Mouse (Mus musculus) activated CD4-positive, CD25-positive, alpha-beta regulatory T cell, adult 9 weeks (primary cell): ENCODE measurements around the gene Olfr481. TPM values are rescaled to one million over a fixed set of nuclear protein-coding genes. Genes with fewer than 3 reads are reported as not detected.

Experiments
- polyA plus RNA-seq: library from polyadenylated mRNA; unstranded; fragments of 100-300 nt; shearing (Covaris generic); gene quantifications from one replicate; pipeline ENCODE4 v1.2.1, GENCODE M21; 2017

Olfr481 gene
- polyA plus RNA-seq: not detected

DNA sequence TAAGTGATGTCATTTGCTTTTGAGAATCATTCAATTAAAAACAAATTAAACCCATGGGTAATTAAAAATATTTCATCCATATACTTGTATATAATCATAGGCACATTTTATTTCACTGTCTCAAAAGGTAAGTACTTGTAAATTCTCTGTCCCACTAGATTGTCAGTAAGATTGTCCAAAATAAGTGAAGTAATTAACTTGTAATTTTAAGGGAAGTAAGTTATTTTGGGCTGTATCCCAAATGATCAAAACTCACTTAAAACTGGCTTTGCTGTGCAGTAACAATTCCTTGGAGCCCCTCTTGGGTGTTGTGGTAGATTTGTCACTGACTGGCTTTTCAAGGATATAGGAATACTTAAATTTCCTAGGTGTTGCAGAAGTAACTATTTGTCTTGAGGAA lies at the start of gene Olfr481:
Olfr481 (plus strand) TSS at position 301 of the 400 bp plus-strand sequence.

DNA sequence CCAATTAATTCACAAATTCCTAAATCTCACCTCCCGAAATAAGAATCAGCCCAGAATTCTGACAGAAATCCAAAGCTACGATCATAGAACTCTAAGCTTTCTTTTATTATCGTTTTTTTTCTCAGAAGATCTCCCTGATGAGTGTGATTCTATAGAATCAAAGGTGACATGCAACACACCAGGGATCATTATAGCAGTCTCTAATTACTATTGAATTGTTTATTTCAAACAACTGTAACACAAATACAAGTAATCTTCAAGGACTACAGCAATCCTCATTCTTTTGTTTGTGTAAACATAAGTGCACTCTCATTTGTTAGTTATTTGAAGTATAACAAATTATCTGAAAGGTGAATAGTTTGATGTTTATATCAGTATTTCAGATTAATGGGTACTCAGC lies 45.8 kb upstream of the Olfr481 start, which contains the start of gene Olfr478:
Olfr478 (minus strand) TSS at position 101 of the 400 bp plus-strand sequence.

DNA sequence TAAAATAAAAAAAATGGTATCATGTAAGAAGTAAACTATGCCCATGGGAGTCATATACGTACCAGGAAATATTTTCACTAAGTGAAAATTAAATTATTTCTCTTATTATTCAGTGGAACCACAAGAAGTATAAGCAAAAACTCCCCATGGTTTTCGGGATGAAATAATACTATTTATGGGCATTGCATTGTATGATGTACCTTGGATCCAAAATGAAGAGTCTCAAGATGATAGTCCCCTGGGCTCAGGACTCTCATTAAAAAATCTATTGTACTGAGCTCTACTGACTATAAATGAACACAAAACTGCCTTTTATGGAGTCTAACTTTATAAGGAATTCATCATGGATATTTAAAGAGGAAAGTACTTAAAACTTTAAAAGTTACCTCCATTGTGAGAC lies 29.3 kb upstream of the Olfr481 start, which contains the start of gene Olfr479:
Olfr479 (plus strand) TSS at position 301 of the 400 bp plus-strand sequence.

DNA sequence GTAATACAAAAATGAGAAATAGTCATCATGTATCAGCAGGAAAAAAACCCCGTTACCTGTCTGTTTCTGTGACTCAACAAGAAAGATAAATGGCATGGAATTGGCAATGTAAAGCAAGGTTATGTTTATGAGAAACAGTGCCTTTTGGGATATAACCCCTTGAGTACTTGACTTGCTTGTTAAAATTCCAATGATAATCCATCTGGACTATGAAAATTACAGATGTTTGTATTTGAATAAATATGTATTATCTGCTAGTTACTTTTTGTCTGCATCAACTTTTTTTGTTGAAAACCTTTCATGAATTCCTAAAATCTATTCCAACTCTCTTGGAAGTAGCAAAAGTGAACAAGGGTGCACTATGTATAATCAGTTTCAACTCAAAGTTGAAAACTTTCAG lies 12.4 kb upstream of the Olfr481 start, which contains the start of gene Olfr480:
Olfr480 (minus strand) TSS at position 101 of the 400 bp plus-strand sequence.

DNA sequence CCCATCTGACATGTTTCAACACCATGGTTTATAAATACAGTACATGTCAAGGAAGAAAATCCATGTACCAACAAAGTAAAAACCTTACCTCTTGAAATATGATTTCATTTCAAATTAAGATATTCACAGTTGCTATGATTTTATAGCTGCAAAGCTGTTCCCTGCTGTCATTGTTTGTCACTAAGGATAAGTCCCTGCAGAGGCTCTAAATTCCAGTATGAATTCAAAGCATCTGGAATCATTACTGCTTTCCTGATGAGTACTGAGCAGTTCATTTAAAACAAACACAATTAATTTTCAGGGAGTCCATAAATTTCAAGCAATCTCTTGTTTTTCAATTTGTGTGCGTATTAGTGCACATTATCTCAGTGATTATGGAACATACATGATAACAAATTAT lies 17.8 kb downstream of the Olfr481 start, which contains the start of gene Olfr482:
Olfr482 (minus strand) TSS at position 101 of the 400 bp plus-strand sequence.

DNA sequence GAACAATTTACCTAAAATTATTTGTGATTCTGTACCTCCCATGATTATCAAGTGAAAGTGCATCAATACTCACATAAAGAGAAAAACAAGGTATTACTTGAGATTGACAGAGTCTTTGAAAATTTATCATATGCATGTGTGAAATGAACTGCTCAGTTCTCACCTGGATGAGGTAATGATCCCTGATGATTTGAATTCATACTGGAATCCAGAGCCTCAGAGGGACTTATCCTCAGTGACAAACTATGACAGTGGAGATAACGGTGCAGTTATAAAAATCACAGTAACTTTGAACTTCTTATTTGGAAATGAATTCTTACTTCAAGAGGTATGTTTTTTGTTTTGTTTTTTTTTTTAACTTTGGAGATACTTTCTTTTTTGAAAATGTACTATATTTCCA lies 20.9 kb downstream of the Olfr481 start, which contains the start of gene Olfr483:
Olfr483 (plus strand) TSS at position 301 of the 400 bp plus-strand sequence.

DNA sequence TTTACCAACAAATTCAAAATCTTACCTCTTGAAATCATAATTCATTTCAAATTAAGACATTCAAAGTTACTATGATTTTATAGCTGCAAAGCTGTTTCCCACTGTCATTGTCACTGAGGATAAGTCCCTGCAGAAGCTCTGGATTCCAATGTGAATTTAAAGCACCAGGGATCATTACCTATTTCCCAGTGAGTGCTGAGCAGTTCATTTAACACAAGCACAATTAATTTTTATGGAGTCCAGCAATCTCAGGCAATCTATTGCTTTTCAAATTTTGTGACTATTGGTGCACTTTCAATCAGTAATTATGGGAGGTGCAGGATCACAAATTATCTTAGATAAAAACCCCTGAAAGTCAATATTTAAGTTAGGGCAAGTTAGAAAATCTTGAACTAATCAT lies 47.7 kb downstream of the Olfr481 start, which contains the start of gene Olfr484:
Olfr484 (minus strand) TSS at position 101 of the 400 bp plus-strand sequence.

Other genes with a start within 250 kb of the Olfr481 start
- not detected for gene Olfr470, start 232.4 kb upstream of the Olfr481 start, polyA plus RNA-seq
- not detected for gene Olfr472, start 182.0 kb upstream of the Olfr481 start, polyA plus RNA-seq
- gene Olfr473, start 149.4 kb upstream of the Olfr481 start, polyA plus RNA-seq: not detected
- gene Olfr474, start 125.2 kb upstream of the Olfr481 start, polyA plus RNA-seq: not detected
- gene Olfr476, start 115.1 kb upstream of the Olfr481 start, polyA plus RNA-seq: not detected
- not detected for gene Olfr477, start 93.2 kb upstream of the Olfr481 start, polyA plus RNA-seq
- not detected for gene Olfr478, start 45.9 kb upstream of the Olfr481 start, polyA plus RNA-seq
- not detected for gene Olfr479, start 29.2 kb upstream of the Olfr481 start, polyA plus RNA-seq
- gene Olfr480, start 12.5 kb upstream of the Olfr481 start, polyA plus RNA-seq: not detected
- gene Olfr482, start 17.7 kb downstream of the Olfr481 start, polyA plus RNA-seq: not detected
- not detected for gene Olfr483, start 21.0 kb downstream of the Olfr481 start, polyA plus RNA-seq
- gene Olfr484, start 47.6 kb downstream of the Olfr481 start, polyA plus RNA-seq: not detected
- gene Olfr485, start 80.0 kb downstream of the Olfr481 start, polyA plus RNA-seq: not detected
- not detected for gene Olfr486, start 92.9 kb downstream of the Olfr481 start, polyA plus RNA-seq
- not detected for gene Olfr487, start 134.8 kb downstream of the Olfr481 start, polyA plus RNA-seq
- not detected for gene Olfr488, start 178.5 kb downstream of the Olfr481 start, polyA plus RNA-seq
- not detected for gene Olfr490, start 209.1 kb downstream of the Olfr481 start, polyA plus RNA-seq
- gene Olfr491, start 233.6 kb downstream of the Olfr481 start, polyA plus RNA-seq: not detected
- not detected for gene Olfr492, start 243.8 kb downstream of the Olfr481 start, polyA plus RNA-seq